Mouse (Mus musculus) hindbrain, embryonic 14.5 days (tissue): Measurements from ENCODE around the gene Avil. TPM values are rescaled to one million over a fixed set of nuclear protein-coding genes. Genes with fewer than 3 reads are reported as not detected.
A peak's percentile ranks its signal among the peaks of the same experiment; 100 is the strongest.

Source experiments
- ATAC-seq: fragments of 200-750 bp; cut with Nextera tagmentation; 2 replicates; pipeline ENCODE4 v1.8.0; 2017; ENCODE audit warnings: moderate number of reproducible peaks, mild to moderate bottlenecking, moderate TSS enrichment, moderate library complexity; ENCODE audit not compliant: low FRiP score
- DNase-seq: peaks from one replicate; pipeline ENCODE4 v3.0.0-alpha.2; 2015; ENCODE audit warnings: low spot score
- H3K27ac ChIP-seq: fragments of 300-500 bp; sonication (generic); 2 replicates; pipeline ENCODE4 v1.5.1; 2014; ENCODE audit warnings: mild to moderate bottlenecking, moderate library complexity
- H3K27me3 ChIP-seq: fragments of 300-500 bp; sonication (generic); 2 replicates; pipeline ENCODE4 v1.6.1; 2014; ENCODE audit warnings: mild to moderate bottlenecking, low read length, mixed read lengths; ENCODE audit not compliant: control insufficient read depth, insufficient read depth
- H3K36me3 ChIP-seq: fragments of 300-500 bp; sonication (generic); replicated peaks from 2 replicates; pipeline ENCODE4 v1.6.1; 2014; ENCODE audit not compliant: control insufficient read depth, insufficient read depth
- H3K4me1 ChIP-seq: fragments of 300-500 bp; sonication (generic); replicated peaks from 2 replicates; pipeline ENCODE4 v1.6.1; 2014; ENCODE audit warnings: antibody characterized with exemption, low read length, mixed read lengths; ENCODE audit not compliant: control insufficient read depth, insufficient read depth
- H3K4me2 ChIP-seq: fragments of 300-500 bp; sonication (generic); replicated peaks from 2 replicates; pipeline ENCODE4 v1.6.1; 2014; ENCODE audit warnings: mild to moderate bottlenecking, moderate library complexity
- H3K4me3 ChIP-seq: fragments of 300-500 bp; sonication (generic); replicated peaks from 2 replicates; pipeline ENCODE4 v1.5.1; 2014; ENCODE audit warnings: mild to moderate bottlenecking, low read length
- H3K9ac ChIP-seq: fragments of 300-500 bp; sonication (generic); 2 replicates; pipeline ENCODE4 v1.6.1; 2014
- H3K9me3 ChIP-seq: fragments of 300-500 bp; sonication (generic); 2 replicates; pipeline ENCODE4 v1.6.1; 2016; ENCODE audit warnings: low read length; ENCODE audit not compliant: control insufficient read depth
- WGBS: fragments of 180-500 bp; shearing (Covaris S2); extraction: QIAGEN DNeasy Blood & Tissue Kit; methylation state at CpG from one replicate; pipeline ENCODE4 v1.1.7; 2014; 5-methylcytosine and 5-hydroxymethylcytosine counted together
- polyA plus RNA-seq: library from polyadenylated mRNA; unstranded; fragments of >200 nt; fragmentation: Nextera tagmentation; extraction: Ambion mirVana; gene quantifications from 2 replicates; pipeline ENCODE4 v1.2.1, GENCODE M21; 2014

Avil gene
- polyA plus RNA-seq, 1 experiment from 2014 or later: 0.60 TPM

- peak overlapping the region; percentile 93 for H3K9ac ChIP-seq
- H3K36me3 ChIP-seq: no peaks in the 10 kb centered on the region
- under 1% methylated on average over 41 of the region's 57 CpGs for WGBS
- peak overlapping the region; percentile 76 for H3K4me2 ChIP-seq
- peaks cover 44% of the 10 kb centered on the region for H3K4me1 ChIP-seq
- DNase-seq (peak; percentile 45), ATAC-seq (no peak)
- no peaks in the 10 kb centered on the region for H3K27me3 ChIP-seq
- H3K27ac ChIP-seq: peak overlapping the region; percentile 99
- no peaks in the 10 kb centered on the region for H3K9me3 ChIP-seq
- peak overlapping the region; percentile 92 for H3K4me3 ChIP-seq
Measured at GRCm38 (mm10) chr10:126979636-126980151, 20.8 kb upstream of the Avil start.

GRCm38 (mm10) chr10:126980221-126980932 is 20.1 kb upstream of the Avil start:
- no peaks in the 10 kb centered on the region for H3K27me3 ChIP-seq
- 2% methylated on average over 16 of the region's 16 CpGs for WGBS

GRCm38 (mm10) chr10:126980933-126981530 is 19.5 kb upstream of the Avil start:
- peak overlapping the region; percentile 99 for H3K27ac ChIP-seq
- DNase-seq: no peak
- ATAC-seq: no peak
- H3K9ac ChIP-seq: peak overlapping the region; percentile 93
- no peaks in the 10 kb centered on the region for H3K9me3 ChIP-seq
- H3K36me3 ChIP-seq: no peaks in the 10 kb centered on the region
- H3K27me3 ChIP-seq: no peaks in the 10 kb centered on the region
- peaks cover 54% of the 10 kb centered on the region for H3K4me1 ChIP-seq
- H3K4me2 ChIP-seq: peak overlapping the region; percentile 76
- peak overlapping the region; percentile 92 for H3K4me3 ChIP-seq
- WGBS: 4% methylated on average over 11 of the region's 11 CpGs

More at GRCm38 (mm10) chr10:126980221-126980932, 20.1 kb upstream of the Avil start:
- Histone ChIP-seq H3K4me1 (peaks cover 49% of the 10 kb centered on the region), H3K9me3 (no peaks in the 10 kb centered on the region), H3K27ac (peak overlapping the region; percentile 99), H3K4me3 (peak overlapping the region; percentile 92), H3K4me2 (peak overlapping the region; percentile 76), H3K9ac (peak overlapping the region; percentile 93), H3K36me3 (no peaks in the 10 kb centered on the region)
- peak; percentile 9; the same call in 1 of the 2 replicates for ATAC-seq
- DNase-seq: peak; percentile 48

- Histone ChIP-seq H3K4me3 (no peak overlapping the region), H3K4me1 (peaks cover 62% of the 10 kb centered on the region), H3K9me3 (no peaks in the 10 kb centered on the region), H3K27me3 (no peaks in the 10 kb centered on the region), H3K36me3 (no peaks in the 10 kb centered on the region), H3K4me2 (peak overlapping the region; percentile 76), H3K27ac (no peak overlapping the region), H3K9ac (peak overlapping the region; percentile 93; the same call in 1 of the 2 replicates)
- DNase-seq: no peak
- 74% methylated on average over 3 of the region's 3 CpGs for WGBS
- ATAC-seq: no peak
Measured at GRCm38 (mm10) chr10:126981746-126982145, 18.8 kb upstream of the Avil start.

- H3K4me3 ChIP-seq: no peak overlapping the region
- H3K4me1 ChIP-seq: peaks cover 76% of the 10 kb centered on the region
- peak overlapping the region; percentile 4; the same call in 1 of the 2 replicates for H3K9ac ChIP-seq
- H3K9me3 ChIP-seq: no peaks in the 10 kb centered on the region
- ATAC-seq: no peak
- no peak overlapping the region for H3K27ac ChIP-seq
- WGBS: 65% methylated on average over 14 of the region's 14 CpGs
- no peak for DNase-seq
- H3K4me2 ChIP-seq: peak overlapping the region; percentile 76
- no peaks in the 10 kb centered on the region for H3K36me3 ChIP-seq
- H3K27me3 ChIP-seq: no peaks in the 10 kb centered on the region
Measured at GRCm38 (mm10) chr10:126983193-126983725, 17.2 kb upstream of the Avil start.

GRCm38 (mm10) chr10:126984189-126985004 is 16.1 kb upstream of the Avil start:
- Histone ChIP-seq H3K4me3 (no peak overlapping the region; the same call in 1 of the 2 replicates), H3K27me3 (no peaks in the 10 kb centered on the region), H3K9ac (peak overlapping the region; percentile 4; the same call in 1 of the 2 replicates)

GRCm38 (mm10) chr10:126985127-126985526 is 15.4 kb upstream of the Avil start:
- Histone ChIP-seq H3K27me3 (no peaks in the 10 kb centered on the region), H3K4me1 (peaks cover 81% of the 10 kb centered on the region), H3K27ac (no peak overlapping the region), H3K9me3 (no peaks in the 10 kb centered on the region), H3K4me2 (no peak overlapping the region), H3K9ac (0 out of 2 replicates have a peak overlapping the region, but pooled peaks have one; percentile 4), H3K36me3 (no peaks in the 10 kb centered on the region), H3K4me3 (no peak overlapping the region)
- WGBS: 75% methylated on average over 4 of the region's 4 CpGs
- no peak for DNase-seq
- ATAC-seq: no peak

More at GRCm38 (mm10) chr10:126984189-126985004, 16.1 kb upstream of the Avil start:
- no peaks in the 10 kb centered on the region for H3K9me3 ChIP-seq
- 26% methylated on average over 5 of the region's 5 CpGs for WGBS
- peaks cover 81% of the 10 kb centered on the region for H3K4me1 ChIP-seq
- 0 out of 2 replicates have a peak overlapping the region, but pooled peaks have one; percentile 46 for H3K27ac ChIP-seq
- peak overlapping the region; percentile 76 for H3K4me2 ChIP-seq
- DNase-seq: no peak
- no peaks in the 10 kb centered on the region for H3K36me3 ChIP-seq
- ATAC-seq: no peak

GRCm38 (mm10) chr10:126985579-126985978 is 14.9 kb upstream of the Avil start:
- no peaks in the 10 kb centered on the region for H3K27me3 ChIP-seq
- no peak overlapping the region for H3K9ac ChIP-seq
- ATAC-seq (no peak), DNase-seq (no peak)
- H3K4me3 ChIP-seq: no peak overlapping the region
- H3K9me3 ChIP-seq: no peaks in the 10 kb centered on the region
- 96% methylated on average over 9 of the region's 9 CpGs for WGBS
- H3K27ac ChIP-seq: no peak overlapping the region
- no peak overlapping the region for H3K4me2 ChIP-seq
- peaks cover 77% of the 10 kb centered on the region for H3K4me1 ChIP-seq
- H3K36me3 ChIP-seq: no peaks in the 10 kb centered on the region
